Mouse (Mus musculus) cerebellum, adult (tissue): ENCODE measurements around the gene Aldh1l1.

Experiments used
- ATAC-seq: cut with Nextera tagmentation; 2 replicates; pipeline ENCODE4 v1.9.2; 2017; ENCODE audit warnings: mild to moderate bottlenecking, moderate library complexity, mixed read lengths; ENCODE audit not compliant: insufficient number of reproducible peaks, low FRiP score, low TSS enrichment

Gene Aldh1l1

DNA sequence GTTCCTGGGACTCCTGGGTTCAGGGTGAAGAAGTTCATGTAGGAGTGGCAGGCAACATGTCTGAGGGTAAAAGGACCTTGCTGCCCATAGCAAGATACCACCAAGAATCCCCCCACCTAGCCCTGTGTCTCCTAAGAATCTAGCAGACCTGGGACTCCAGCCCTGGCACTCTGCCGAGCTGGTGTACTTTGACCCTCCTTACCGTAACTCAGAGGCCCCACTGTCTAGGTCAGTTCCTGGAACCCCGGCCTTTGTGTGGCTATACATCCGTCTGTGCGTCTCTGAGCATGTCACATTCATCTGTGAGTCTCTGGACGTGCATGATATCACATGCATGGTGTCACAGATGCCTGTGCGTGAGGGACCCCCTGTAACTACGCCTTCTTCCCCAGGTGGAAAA lies 84.2 kb downstream of the Aldh1l1 start:
- ATAC-seq = no peak

DNA sequence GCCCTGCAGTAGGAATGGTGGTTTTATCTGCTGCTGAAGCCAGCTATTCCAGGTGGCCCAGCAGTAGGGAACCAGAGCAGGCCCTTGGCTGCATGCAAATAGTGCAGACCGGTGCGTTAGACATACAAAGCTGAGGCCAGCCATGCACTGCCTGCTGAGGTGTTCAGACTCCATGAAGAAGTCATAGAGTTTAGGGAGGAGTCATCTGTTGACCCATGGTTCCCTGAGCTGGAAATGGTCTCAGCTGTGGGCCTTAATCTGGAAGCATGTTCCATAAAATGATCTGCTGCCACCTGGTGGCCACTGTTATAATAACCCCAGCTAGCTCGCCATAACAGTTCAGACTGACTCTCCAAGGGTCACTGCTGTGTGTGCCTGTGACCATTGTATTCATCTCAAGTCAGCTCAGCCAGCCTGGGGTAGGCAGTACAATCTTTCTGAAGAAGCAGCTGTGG lies 89.1 kb downstream of the Aldh1l1 start:
- ATAC-seq = peak; percentile 75

DNA sequence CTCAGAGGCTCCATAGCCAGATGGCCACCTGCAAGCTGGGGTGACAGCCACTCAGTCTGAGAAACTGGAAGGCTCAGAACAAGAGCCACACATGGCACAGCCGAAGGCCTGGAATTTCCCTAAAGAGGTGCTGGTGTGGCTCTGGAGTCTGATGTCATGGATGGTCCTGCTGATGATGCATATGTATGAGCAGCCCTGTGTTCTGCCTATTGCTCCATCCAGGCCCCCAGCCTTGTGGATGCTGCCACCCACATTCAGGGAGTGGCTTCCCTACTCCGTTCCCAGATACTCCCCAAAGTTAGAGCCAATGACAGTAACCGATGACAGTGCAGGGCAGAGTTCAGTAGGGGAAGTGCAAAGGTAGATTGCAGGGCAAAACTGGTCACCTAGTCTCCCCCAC lies 91.9 kb downstream of the Aldh1l1 start:
- no peak for ATAC-seq

DNA sequence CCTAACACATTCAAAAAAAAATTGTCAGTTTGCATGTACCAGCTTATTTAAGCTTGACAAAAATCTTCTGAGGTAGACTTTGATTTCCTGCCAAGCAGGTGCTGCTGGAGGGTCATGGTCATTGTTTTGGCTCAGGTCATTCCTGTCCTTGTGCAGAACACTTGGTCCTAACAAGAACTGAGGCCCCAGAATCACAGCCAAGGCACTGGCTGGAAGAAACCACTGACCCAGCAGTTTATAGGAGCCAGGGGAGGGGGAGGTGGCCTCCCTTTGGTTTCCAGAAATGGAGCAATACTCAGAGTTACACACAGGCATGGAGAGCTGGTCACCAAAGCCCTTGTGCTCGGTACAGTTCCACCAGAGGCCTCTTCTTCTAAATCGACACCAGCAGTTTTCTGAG lies 96.1 kb downstream of the Aldh1l1 start:
- ATAC-seq = no peak

DNA sequence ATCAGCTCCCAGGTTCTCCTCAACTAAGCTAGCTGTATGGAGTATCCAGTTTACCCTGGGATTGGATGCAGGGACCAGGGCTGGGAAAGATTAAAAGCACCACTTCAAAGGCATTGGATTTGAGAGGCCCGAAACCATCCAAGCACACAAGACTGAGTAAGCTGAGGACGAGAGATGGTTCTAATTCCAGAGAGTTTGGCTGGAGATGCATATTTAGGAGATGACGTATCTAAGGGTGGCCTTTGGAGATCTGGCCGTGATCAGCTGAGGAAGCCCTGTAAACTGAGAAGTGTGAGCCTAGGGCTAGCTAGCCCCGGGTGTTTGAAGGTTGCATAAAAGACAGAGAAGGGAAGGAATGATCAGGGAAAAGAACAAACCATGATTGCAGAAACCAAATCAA lies 101.9 kb downstream of the Aldh1l1 start:
- ATAC-seq = no peak

DNA sequence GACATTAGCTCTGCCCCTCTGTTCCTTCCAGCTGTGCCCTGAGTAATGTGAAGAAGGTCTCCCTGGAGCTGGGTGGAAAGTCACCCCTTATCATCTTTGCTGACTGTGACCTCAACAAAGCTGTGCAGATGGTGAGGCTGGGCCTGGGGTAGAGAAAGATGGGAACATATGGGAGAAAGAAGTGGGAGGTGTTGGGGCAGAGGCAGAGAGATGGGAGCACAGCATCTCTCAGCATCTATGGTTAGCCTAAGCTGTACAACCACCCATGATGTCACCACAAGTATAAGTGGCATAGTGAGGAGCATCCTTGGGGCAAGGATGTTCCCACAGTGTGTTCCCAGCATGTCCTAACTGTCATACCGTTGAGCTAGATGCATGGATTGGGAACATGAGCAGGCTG lies 104.5 kb downstream of the Aldh1l1 start:
- no peak for ATAC-seq

DNA sequence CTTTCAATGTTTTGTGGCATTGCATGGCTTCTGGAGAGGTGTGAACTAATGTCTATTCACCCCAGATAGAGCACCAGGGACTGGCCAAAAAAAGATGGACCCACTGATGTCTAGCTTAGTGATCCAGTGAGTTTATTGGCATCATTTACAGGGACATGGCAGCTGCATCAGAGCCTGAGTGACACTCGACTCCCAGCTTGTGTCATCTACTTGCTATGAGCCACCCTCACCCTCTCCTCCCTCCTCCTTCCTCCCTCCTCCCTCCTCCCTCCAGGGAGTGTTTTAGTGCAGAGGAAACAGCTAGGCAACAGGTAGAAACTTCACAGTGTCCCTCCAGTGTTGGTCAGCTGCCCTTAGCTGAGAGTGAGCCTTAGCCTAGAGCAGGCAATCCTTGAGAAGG lies 108.7 kb downstream of the Aldh1l1 start:
- ATAC-seq = no peak

DNA sequence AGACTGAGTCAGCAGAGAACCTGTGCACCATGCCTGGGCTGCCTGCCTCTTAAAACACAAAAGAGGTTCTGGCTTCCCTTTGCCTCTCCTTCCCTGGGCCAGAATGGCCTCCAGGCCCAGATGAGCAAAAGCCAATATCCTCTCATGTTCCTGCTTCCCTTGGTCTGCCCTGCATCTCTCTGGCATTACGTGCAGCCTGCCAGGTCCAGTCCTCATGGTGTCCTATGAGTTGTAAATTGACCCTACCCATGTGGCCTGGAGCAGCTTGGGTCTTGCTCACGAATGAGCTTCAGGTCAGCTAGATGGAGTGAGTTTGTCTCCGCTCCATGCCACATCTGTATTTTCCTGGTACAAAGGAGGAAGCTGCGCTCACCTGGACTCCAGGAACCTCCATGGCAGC lies 110.8 kb downstream of the Aldh1l1 start:
- ATAC-seq = no peak

DNA sequence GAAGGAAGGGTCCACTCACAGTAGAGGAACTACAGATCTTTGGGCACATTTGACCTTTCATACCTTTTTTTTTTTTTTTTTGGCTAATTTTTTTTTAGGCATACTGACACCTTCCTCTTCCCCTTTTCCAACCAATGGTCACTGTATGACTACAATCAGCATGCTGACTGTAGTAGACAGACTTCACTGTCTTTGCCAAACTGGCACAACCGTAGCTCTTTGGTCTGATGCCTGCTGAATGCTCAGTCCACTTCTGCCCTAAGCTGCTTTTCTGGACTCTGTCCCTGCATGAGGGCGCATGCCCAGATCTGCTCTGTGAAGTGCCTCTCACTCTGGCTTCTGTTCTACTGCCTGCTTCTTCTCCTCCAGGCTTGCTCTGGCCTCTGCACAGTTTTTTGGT lies 111.4 kb downstream of the Aldh1l1 start:
- ATAC-seq = peak; percentile 90

DNA sequence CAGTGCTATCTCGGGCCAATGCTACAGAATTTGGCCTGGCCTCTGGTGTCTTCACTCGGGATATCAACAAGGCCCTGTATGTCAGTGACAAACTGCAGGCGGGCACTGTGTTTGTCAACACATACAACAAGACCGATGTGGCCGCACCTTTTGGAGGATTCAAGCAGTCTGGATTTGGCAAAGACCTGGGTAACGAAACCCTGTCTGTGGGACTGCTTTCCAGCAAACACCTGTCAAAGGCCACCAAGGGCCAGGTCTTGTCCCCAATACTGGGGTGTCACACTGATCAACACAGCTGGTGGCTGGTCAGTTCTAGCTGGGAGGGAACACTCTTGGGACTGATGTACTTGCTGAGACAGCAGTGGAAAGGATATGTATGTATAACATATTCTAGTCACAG lies 112.0 kb downstream of the Aldh1l1 start:
- ATAC-seq = no peak

DNA sequence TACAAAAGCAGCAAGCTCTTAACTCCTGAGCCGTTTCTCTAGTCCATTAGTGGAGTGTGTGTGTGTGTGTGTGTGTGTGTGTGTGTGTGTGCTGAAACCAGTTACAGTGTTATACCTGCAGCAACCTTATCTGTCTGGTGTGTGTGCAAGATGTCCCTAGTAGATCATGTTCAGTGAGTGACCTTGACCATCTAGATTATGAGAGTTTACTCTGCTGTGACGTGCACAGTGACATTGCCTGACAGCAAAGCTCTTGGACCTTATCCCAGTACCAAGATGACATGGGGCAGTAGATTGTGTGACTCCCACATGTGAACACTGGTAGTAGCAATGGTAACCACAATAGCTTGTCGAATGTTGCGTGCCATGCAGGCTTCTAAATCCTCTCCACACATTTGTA lies 114.1 kb downstream of the Aldh1l1 start:
- ATAC-seq = no peak

DNA sequence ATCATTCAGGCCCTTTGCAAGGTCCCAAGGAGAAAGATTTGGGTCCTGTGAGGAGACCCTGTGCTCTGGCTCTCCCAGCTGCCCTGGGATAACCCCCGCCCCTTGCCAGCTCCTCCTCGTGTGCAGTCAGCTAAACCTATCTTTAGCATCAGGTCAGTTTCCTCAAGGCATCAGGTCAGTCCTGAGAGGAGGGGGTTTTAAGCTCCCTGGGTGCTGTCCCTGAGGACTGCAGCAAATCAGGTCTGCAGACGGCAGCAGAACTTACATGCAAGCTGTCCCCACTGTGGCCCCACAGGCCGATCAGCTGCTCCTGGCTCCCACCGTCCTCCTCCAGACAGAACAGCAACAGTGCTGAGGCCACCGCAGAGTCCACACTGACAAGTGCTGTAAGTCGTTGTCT lies 115.5 kb downstream of the Aldh1l1 start:
- ATAC-seq = no peak

DNA sequence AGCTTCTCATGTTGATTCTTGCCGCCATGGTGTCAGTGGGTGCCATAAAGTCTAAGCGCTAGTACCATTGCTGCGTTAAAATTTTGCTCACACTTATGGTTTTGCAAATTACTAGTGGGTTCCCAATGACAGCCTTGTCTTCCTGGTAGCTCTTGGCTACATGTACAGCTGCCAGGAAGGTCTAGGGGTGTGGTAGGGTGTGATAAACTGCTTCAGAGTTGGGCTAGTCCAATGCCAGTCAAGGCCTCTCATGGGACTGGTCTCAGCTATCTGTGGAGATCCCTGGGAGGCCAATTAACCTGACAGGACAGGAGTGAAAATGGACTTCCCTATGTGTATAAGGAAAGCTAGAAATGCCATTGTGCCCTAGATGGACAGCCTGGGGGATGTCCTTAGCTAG lies 116.1 kb downstream of the Aldh1l1 start:
- no peak for ATAC-seq

DNA sequence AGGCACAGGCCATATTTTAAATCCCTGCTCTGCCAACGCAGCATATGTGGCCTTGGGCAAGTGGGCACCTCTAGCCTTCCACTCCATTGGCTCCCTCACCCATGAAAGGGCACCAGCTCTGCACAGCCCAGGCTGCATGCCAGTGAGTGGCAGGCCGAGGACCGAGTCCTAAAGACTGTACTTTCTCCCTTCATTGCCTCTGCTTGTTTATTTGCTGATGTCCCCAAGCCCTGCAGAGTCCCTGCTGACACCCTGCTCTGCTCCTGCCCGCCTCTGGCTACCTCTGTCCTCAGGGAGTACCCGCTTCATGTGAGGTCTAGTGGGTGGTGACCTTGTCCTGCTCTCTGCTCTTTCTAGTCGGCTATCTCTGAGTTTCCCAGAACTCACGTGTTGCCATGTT lies 116.9 kb downstream of the Aldh1l1 start:
- ATAC-seq = no peak

DNA sequence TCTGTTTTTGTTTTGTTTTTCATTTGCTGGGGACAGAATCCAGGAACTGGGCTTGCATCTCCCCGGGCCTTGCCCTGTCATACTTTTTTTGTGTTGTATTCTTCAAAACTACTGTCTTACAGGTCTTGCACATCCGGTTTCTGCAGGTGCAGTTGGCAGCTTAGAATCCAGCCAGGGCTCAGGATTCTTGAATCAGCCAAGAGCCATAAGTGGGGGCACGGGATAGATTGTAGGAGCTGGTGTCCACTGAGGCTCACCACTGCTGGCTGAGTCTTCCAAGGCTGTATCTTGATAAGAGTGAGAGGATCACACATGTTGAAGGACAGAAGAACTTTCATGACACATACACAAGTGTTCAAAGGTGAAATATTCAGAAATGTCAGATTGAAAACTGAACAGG lies 117.9 kb downstream of the Aldh1l1 start:
- peak; percentile 4; the same call in 1 of the 2 replicates for ATAC-seq

DNA sequence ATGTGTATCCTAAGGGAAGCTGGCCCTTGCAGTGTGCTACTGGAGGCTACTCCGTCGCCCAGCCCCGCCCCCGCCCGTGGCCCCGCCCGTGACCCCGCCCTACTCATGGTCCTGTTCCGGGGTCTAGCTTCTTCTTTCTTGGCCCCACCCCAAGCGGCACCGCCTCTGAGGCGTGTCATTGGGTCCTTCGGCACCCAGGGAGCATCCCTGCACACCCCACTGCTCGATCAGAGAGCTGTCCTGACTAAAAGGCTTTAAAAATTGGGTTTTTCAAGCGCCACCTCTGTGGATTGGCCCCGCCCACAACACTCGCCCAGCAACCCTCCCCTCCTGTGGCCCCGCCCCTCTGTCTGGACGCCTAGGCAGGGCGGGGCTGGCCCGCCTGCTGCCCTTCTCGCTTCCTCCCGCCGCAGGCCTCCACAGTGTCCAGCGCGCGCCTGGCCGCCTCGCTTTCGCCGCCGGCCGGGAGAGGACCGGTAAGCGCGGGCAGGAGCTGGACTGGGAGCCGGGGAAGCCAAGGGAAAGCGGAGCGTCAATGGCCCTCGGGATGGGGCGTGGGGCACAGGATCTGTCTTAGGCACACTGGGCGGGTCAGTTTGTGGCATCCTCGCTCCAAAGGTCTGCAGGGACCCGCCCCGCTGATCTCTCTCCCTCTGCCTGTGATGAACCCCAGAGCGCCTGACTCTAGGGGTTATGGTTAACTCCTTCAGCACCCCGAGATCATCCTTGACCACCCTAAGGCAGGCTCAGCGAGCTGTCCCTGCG lies 118.5 kb downstream of the Aldh1l1 start, which contains the start of gene Slc41a3:
Gene Slc41a3 (plus strand): TSS at position 193 of the 765 bp plus-strand sequence.
- peak; percentile 70 for ATAC-seq

DNA sequence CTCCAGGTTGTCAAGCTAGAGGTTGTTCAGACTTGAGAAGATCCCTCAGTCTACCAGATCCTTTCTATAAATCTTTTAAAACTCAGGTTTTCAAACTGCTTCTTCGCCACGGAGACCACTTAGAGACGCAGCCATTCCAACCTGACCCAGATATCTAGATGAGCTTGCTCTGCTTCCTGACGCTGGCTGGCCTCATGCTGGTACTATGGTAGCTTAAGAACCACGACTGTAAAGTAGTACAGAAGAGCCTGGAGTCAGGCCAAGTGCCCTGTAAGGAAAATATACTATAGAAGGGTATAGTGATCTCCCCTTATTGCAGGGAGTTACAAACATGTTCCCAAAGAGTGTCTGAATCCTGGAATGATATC lies 119.1 kb downstream of the Aldh1l1 start:
- ATAC-seq = no peak

DNA sequence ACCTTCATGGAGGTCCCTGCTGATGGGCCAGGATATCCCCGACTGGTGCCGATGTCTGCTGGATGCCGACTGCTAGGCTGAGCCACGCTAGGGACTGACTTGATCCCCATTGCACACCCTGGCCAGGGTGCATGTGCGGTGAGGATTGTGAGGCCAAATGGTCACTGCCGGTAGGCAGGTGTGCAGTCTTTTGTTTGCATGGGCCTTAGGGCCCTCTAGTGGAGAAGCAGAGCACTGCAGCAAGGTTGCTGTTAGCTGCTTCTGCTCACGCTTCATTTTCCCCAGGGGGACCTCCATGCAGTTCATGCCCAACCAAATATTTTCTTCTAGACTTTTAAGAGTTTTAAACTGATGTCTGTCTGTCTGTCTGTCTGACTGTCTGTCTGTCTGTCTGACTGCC lies 120.3 kb downstream of the Aldh1l1 start:
- ATAC-seq = no peak

DNA sequence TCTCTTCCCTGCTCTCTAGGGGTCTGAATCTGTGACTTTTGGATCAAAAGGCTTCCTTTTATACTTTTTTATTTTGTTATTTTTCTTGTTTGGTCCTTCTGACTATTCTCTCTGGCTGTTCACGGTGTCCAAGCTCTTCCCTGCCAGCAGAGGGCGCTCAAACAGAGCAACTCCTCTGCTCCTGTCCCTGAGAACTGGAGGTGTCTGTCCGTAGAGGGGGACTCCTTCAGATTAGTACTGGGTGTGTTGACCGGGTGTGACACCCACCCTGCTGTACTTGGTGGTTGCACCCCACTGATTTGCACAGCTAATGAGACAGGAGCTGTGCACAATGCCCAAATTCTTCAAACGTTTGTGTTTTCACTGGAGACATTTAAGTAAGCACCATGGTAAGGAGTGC lies 121.0 kb downstream of the Aldh1l1 start:
- no peak for ATAC-seq

DNA sequence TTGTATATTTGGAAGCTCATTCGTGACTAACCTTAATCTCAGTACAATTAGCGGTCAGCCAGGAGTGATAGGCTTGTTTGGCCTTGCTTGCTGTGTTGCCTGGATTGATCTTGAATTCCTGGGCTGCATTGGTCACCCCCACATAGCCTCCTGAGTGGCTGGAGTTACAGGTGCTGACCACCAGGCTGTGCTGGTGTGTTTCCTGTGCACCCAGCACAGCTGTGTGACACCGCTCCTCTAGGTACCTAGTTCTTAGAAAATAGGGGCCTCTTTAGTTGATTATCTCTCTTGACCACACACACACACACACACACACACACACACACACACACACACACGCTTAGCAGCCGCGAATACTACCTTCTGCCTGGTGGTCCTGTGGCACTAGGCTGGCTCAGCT lies 122.0 kb downstream of the Aldh1l1 start:
- no peak for ATAC-seq

DNA sequence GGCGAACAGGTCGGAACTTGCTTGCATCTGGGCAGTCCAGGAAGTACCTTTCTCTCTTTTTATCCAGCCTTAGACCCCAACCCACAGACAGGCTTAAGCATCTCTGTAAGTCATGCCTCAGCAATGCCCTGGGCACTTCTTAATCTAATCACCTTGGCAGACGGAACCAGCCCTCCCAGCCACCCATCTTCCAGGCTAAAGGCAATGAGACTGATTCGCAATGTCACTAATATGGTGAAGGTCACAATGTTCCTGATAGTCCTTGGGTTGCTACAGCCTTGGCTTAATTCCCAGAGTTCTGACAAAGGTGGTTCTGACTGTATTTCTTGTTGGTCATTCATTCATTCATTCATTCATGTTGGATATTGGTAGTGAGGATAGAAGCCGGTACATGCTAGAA lies 124.0 kb downstream of the Aldh1l1 start:
- ATAC-seq = no peak

DNA sequence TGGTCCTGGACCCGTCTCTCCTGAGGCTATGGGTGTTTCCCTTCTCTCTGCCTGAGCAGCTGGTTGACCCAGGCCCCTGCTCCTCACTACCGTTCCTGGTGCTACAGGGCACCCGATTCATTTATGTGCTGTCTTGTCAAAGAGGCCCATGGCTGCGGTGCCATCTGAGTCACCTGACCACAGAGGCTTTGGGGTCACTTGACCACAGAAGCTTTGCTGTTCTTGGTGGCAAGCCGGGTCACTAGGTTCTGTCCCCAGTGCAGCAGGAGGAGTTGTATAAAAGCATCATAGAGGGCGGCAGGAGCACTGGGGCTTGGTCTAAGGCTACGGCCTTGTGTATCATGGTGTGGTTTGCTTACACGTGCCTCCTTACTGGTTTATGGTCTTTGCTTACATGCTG lies 127.0 kb downstream of the Aldh1l1 start:
- ATAC-seq = no peak

DNA sequence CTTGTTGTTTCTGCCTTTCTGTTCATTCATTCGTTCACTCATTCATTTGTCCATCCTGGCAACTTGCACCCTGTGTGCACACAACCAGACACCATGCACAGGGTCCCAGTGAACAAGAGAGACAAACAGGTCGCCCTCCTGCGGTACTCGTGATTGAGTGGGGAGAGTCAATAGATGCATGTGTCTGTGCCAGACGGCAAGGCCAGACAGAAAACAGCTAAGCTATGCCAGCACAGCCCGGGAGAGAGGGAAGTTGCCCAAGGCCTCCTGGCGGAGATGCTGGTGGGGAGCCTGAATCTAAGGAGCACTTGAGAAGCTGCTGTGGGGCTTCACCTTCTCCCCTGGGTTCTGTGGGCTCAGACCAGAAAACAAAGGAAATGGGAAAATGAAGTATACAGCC lies 129.1 kb downstream of the Aldh1l1 start:
- no peak for ATAC-seq
